Mouse (Mus musculus) cerebellum, adult 2 months (tissue): Measurements from ENCODE around the gene Foxk1.

Source experiments
- CTCF ChIP-seq: fragments of 200-500 bp; IDR thresholded peaks from 2 replicates; pipeline ENCODE4 v1.5.1; 2011; ENCODE audit warnings: low read depth, mild to moderate bottlenecking, control low read depth, low read length, moderate library complexity, borderline replicate concordance; ENCODE audit not compliant: insufficient read depth
- POLR2A ChIP-seq: fragments of 200-500 bp; IDR thresholded peaks from 2 replicates; pipeline ENCODE4 v1.6.1; 2011; ENCODE audit warnings: low read length, control low read depth, borderline replicate concordance; ENCODE audit not compliant: insufficient read depth

DNA sequence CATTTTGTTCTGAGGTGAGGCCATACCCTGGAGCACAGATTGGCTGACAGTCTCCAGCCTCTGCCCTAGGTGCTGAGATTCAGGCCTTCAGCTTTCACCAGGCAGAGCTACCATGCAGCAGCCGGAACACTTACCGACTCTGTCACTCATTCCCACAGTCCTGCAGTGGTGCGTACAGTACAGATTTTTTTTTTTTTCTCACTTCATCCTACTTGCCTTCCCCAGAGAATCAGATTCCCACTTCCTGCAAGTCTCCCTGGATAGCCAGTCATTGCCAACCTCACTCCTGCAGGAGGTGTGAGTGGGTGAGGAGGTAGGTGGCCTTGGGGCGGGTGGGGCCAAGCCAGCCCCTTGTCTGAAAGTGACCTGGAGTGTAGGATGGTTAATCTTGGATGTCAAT lies 19.0 kb downstream of the Foxk1 start:
- TF ChIP-seq CTCF (no peak), POLR2A (no peak)
